Mouse (Mus musculus): ENCODE measurements at regions not wholly inside any gene's neighbourhood (a gene's known extent, or its start where the extent isn't known, plus 50 kb on each side); places are given as distances from the start of the nearest gene placed in this dataset.
A peak's percentile ranks its signal among the peaks of the same experiment; 100 is the strongest.

DNA sequence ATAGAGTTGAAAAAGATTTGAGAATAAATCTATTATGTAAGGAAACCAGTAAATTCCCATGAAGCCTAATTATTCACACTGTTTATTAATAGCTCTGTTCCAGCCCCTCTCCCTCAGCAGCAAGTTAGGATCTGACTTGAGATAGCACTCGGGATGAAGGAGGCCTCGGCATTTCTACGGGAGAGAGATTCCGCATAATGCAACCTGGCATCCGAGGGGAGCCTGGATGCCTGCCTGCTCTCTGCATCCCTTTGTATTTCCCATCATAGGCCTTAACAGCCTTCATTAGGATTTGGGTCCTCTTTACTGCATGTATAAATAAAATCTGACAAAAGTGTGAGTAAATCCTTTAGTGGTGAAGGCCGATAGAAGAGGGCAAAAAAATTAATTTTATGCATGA is 338.2 kb upstream of the 4930583I09Rik start:
- ATAC-seq (ENCODE audit: low FRiP score, low read depth), result no peak
- Histone ChIP-seq H3K27me3 (ENCODE audit: control insufficient read depth, insufficient read depth, low read length) (no peaks in the 10 kb centered on the region), H3K9me3 (ENCODE audit: control insufficient read depth, low read length) (no peaks in the 10 kb centered on the region), H3K36me3 (ENCODE audit: control insufficient read depth, insufficient read depth, low read length) (no peaks in the 10 kb centered on the region), H3K27ac (replicated peaks; ENCODE audit: low read depth, low read length) (no peak overlapping the region), H3K4me3 (replicated peaks; ENCODE audit: low read length) (no peak overlapping the region), H3K4me2 (replicated peaks; ENCODE audit: low read depth, low read length, severe bottlenecking) (no peak overlapping the region), H3K4me1 (ENCODE audit: control insufficient read depth, insufficient read depth, low read length) (no peaks in the 10 kb centered on the region), H3K9ac (ENCODE audit: low read depth, low read length, severe bottlenecking) (no peak overlapping the region)
- 88% methylated on average over 6 of the region's 6 CpGs for WGBS
- no peak for DNase-seq (ENCODE audit: low spot score)
- no peak for TF ChIP-seq POLR2A (IDR thresholded peaks at IDR 0.05; ENCODE audit: borderline replicate concordance, extremely low read depth, insufficient read depth, insufficient read length)

GRCm38 (mm10) chr17:65173236-65173635 is 337.4 kb upstream of the 4930583I09Rik start:
- Histone ChIP-seq H3K9me3 (ENCODE audit: control insufficient read depth, low read length) (no peaks in the 10 kb centered on the region), H3K36me3 (ENCODE audit: control insufficient read depth, insufficient read depth, low read length) (no peaks in the 10 kb centered on the region), H3K27me3 (ENCODE audit: control insufficient read depth, insufficient read depth, low read length) (no peaks in the 10 kb centered on the region), H3K4me1 (ENCODE audit: control insufficient read depth, insufficient read depth, low read length) (no peaks in the 10 kb centered on the region), H3K4me2 (replicated peaks; ENCODE audit: low read depth, low read length, severe bottlenecking) (no peak overlapping the region), H3K9ac (ENCODE audit: low read depth, low read length, severe bottlenecking) (no peak overlapping the region), H3K27ac (replicated peaks; ENCODE audit: low read depth, low read length) (no peak overlapping the region), H3K4me3 (replicated peaks; ENCODE audit: low read length) (no peak overlapping the region)
- ATAC-seq (ENCODE audit: low FRiP score, low read depth), result no peak
- no peak for DNase-seq (ENCODE audit: low spot score)
- 92% methylated on average over 3 of the region's 3 CpGs for WGBS
- TF ChIP-seq POLR2A (IDR thresholded peaks at IDR 0.05; ENCODE audit: borderline replicate concordance, extremely low read depth, insufficient read depth, insufficient read length), result no peak

GRCm38 (mm10) chr17:65170691-65171090 is 334.8 kb upstream of the 4930583I09Rik start:
- no peak for ATAC-seq (ENCODE audit: low FRiP score, low read depth)
- no peak overlapping the region for H3K9ac ChIP-seq (ENCODE audit: low read depth, low read length, severe bottlenecking)
- DNase-seq (ENCODE audit: low spot score), result peak; percentile 12
- H3K4me3 ChIP-seq (replicated peaks; ENCODE audit: low read length), result no peak overlapping the region
- no peaks in the 10 kb centered on the region for H3K9me3 ChIP-seq (ENCODE audit: control insufficient read depth, low read length)
- H3K27me3 ChIP-seq (ENCODE audit: control insufficient read depth, insufficient read depth, low read length), result no peaks in the 10 kb centered on the region
- H3K36me3 ChIP-seq (ENCODE audit: control insufficient read depth, insufficient read depth, low read length), result no peaks in the 10 kb centered on the region
- WGBS, result 78% methylated on average over 4 of the region's 4 CpGs
- H3K27ac ChIP-seq (replicated peaks; ENCODE audit: low read depth, low read length), result no peak overlapping the region
- TF ChIP-seq POLR2A (IDR thresholded peaks at IDR 0.05; ENCODE audit: borderline replicate concordance, extremely low read depth, insufficient read depth, insufficient read length), result no peak
- no peaks in the 10 kb centered on the region for H3K4me1 ChIP-seq (ENCODE audit: control insufficient read depth, insufficient read depth, low read length)
- no peak overlapping the region for H3K4me2 ChIP-seq (replicated peaks; ENCODE audit: low read depth, low read length, severe bottlenecking)

DNA sequence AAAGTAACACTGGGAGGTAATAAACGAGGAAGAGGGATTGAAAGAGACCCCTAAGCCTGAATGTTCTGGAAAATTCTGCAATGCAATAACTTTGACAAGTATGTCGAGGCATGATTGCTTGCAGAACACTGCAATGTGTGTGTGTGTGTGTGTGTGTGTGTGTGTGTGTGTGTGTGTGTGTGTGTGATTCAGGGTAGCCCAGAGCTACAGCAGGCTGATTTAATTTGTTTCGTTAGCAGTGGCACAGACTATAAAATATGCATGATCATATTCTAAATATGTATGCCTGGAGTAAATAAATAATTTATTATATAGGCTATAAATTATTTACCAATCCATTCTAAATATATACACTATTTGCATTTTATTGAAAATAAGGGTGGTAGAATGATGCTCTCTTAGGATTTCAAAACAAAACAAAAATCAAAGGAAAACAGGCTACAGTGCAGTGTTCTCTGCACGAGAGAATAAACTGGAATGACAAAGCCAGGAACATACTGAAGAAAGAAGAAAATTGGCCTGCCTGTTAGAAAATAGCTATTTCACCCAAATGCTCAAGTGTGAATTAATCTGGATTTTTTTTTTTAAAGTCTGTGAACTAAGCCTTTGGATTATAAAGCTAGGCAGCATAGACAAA is 334.2 kb upstream of the 4930583I09Rik start:
- 65% methylated on average over 4 of the region's 4 CpGs for WGBS
- ATAC-seq (ENCODE audit: low FRiP score, low read depth), result no peak
- TF ChIP-seq POLR2A (IDR thresholded peaks at IDR 0.05; ENCODE audit: borderline replicate concordance, extremely low read depth, insufficient read depth, insufficient read length), result no peak
- Histone ChIP-seq H3K4me1 (ENCODE audit: control insufficient read depth, insufficient read depth, low read length) (no peaks in the 10 kb centered on the region), H3K4me3 (replicated peaks; ENCODE audit: low read length) (no peak overlapping the region), H3K27ac (replicated peaks; ENCODE audit: low read depth, low read length) (no peak overlapping the region), H3K9ac (ENCODE audit: low read depth, low read length, severe bottlenecking) (no peak overlapping the region), H3K9me3 (ENCODE audit: control insufficient read depth, low read length) (no peaks in the 10 kb centered on the region), H3K4me2 (replicated peaks; ENCODE audit: low read depth, low read length, severe bottlenecking) (no peak overlapping the region), H3K36me3 (ENCODE audit: control insufficient read depth, insufficient read depth, low read length) (no peaks in the 10 kb centered on the region), H3K27me3 (ENCODE audit: control insufficient read depth, insufficient read depth, low read length) (no peaks in the 10 kb centered on the region)
- no peak for DNase-seq (ENCODE audit: low spot score)

DNA sequence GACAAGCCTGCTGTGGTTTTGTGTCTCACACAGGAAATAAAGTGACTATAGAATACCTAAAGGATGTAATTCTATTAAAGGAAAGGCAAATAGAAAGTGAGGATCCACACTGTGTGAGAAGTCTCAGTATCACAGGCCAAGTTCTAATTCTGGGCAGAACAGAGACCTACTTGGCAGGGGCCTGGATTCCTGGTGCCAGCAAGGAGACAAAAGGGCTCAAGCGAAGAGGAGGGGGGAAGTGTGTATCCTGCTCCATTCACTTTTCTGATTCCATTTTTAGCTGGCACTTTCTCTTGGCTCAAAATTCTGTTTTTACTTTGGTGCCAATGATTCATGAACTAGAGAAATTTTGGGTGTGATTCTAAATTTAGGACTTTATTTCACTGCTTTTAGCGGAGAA is 310.5 kb upstream of the 4930583I09Rik start:
- no peaks in the 10 kb centered on the region for H3K4me1 ChIP-seq (ENCODE audit: control insufficient read depth, insufficient read depth, low read length)
- DNase-seq (ENCODE audit: low spot score), result no peak
- ATAC-seq (ENCODE audit: low FRiP score, low read depth), result no peak
- no peak overlapping the region for H3K4me2 ChIP-seq (replicated peaks; ENCODE audit: low read depth, low read length, severe bottlenecking)
- 0 out of 2 replicates have a peak, but pooled peaks cover 5% of the 10 kb centered on the region for H3K9me3 ChIP-seq (ENCODE audit: control insufficient read depth, low read length)
- no peaks in the 10 kb centered on the region for H3K27me3 ChIP-seq (ENCODE audit: control insufficient read depth, insufficient read depth, low read length)
- H3K9ac ChIP-seq (ENCODE audit: low read depth, low read length, severe bottlenecking), result no peak overlapping the region
- no peak overlapping the region for H3K4me3 ChIP-seq (replicated peaks; ENCODE audit: low read length)
- TF ChIP-seq POLR2A (IDR thresholded peaks at IDR 0.05; ENCODE audit: borderline replicate concordance, extremely low read depth, insufficient read depth, insufficient read length), result no peak
- 78% methylated on average over 2 of the region's 2 CpGs for WGBS
- H3K27ac ChIP-seq (replicated peaks; ENCODE audit: low read depth, low read length), result no peak overlapping the region
- no peaks in the 10 kb centered on the region for H3K36me3 ChIP-seq (ENCODE audit: control insufficient read depth, insufficient read depth, low read length)
